Mouse (Mus musculus) neural tube, embryonic 11.5 days (tissue): ENCODE data around the gene Gnb5. TPM values are rescaled to one million over a fixed set of nuclear protein-coding genes. Genes with fewer than 3 reads are reported as not detected.

Experiments used
- ATAC-seq: fragments of 200-750 bp; cut with Nextera tagmentation; 2 replicates; pipeline ENCODE4 v1.8.0; 2017; ENCODE audit warnings: moderate number of reproducible peaks, mild to moderate bottlenecking, moderate TSS enrichment, moderate library complexity; ENCODE audit not compliant: insufficient read depth, low FRiP score, low TSS enrichment
- DNase-seq: peaks from one replicate; pipeline ENCODE4 v3.0.0-alpha.2; 2015; ENCODE audit warnings: low spot score
- H3K27ac ChIP-seq: fragments of 300-500 bp; sonication (generic); 2 replicates; pipeline ENCODE4 v1.5.1; 2014; ENCODE audit warnings: low read depth, mild to moderate bottlenecking, low read length
- H3K27me3 ChIP-seq: fragments of 300-500 bp; sonication (generic); 2 replicates; pipeline ENCODE4 v1.6.1; 2014; ENCODE audit warnings: mild to moderate bottlenecking, low read length, mixed read lengths; ENCODE audit not compliant: control insufficient read depth, insufficient read depth
- H3K36me3 ChIP-seq: fragments of 300-500 bp; sonication (generic); 2 replicates; pipeline ENCODE4 v1.6.1; 2014; ENCODE audit warnings: mild to moderate bottlenecking, low read length, moderate library complexity, mixed read lengths; ENCODE audit not compliant: control insufficient read depth, insufficient read depth
- H3K4me1 ChIP-seq: fragments of 300-500 bp; sonication (generic); 2 replicates; pipeline ENCODE4 v1.6.1; 2014; ENCODE audit warnings: low read length, mixed read lengths; ENCODE audit not compliant: control insufficient read depth, insufficient read depth
- H3K4me2 ChIP-seq: fragments of 300-500 bp; sonication (generic); 2 replicates; pipeline ENCODE4 v1.6.1; 2014; ENCODE audit warnings: low read depth, mild to moderate bottlenecking, moderate library complexity
- H3K4me3 ChIP-seq: fragments of 300-500 bp; sonication (generic); 2 replicates; pipeline ENCODE4 v1.5.1; 2014; ENCODE audit warnings: low read depth, low read length
- H3K9ac ChIP-seq: fragments of 300-500 bp; sonication (generic); 2 replicates; pipeline ENCODE4 v1.6.1; 2014; ENCODE audit warnings: mild to moderate bottlenecking, low read length
- H3K9me3 ChIP-seq: fragments of 300-500 bp; sonication (generic); 2 replicates; pipeline ENCODE4 v1.6.1; 2016; ENCODE audit warnings: low read length; ENCODE audit not compliant: control insufficient read depth
- WGBS: fragments of 180-500 bp; shearing (Covaris S2); extraction: QIAGEN DNeasy Blood & Tissue Kit; methylation state at CpG from one replicate; pipeline ENCODE4 v1.1.7; 2014; 5-methylcytosine and 5-hydroxymethylcytosine counted together
- polyA plus RNA-seq: library from polyadenylated mRNA; unstranded; fragments of >200 nt; fragmentation: Nextera tagmentation; extraction: Ambion mirVana; gene quantifications from 2 replicates; pipeline ENCODE4 v1.2.1, GENCODE M21; 2014

The Gnb5 gene
- polyA plus RNA-seq, 1 experiment from 2014 or later, result 34.2 TPM

GRCm38 (mm10) chr9:75375606-75376005, 69.5 kb downstream of the Gnb5 start:
- Histone ChIP-seq H3K36me3 (no peaks in the 10 kb centered on the region), H3K9me3 (no peaks in the 10 kb centered on the region), H3K4me1 (no peaks in the 10 kb centered on the region), H3K4me2 (no peak overlapping the region), H3K4me3 (no peak overlapping the region), H3K27ac (no peak overlapping the region), H3K9ac (no peak overlapping the region), H3K27me3 (no peaks in the 10 kb centered on the region)
- no peak for ATAC-seq
- DNase-seq, result no peak
- WGBS, result 98% methylated on average over 9 of the region's 9 CpGs

- Histone ChIP-seq H3K4me2 (no peak overlapping the region), H3K27ac (no peak overlapping the region), H3K4me1 (no peaks in the 10 kb centered on the region), H3K9ac (no peak overlapping the region), H3K4me3 (no peak overlapping the region), H3K36me3 (no peaks in the 10 kb centered on the region), H3K9me3 (no peaks in the 10 kb centered on the region), H3K27me3 (no peaks in the 10 kb centered on the region)
- 73% methylated on average over 1 of the region's 1 CpGs for WGBS
- DNase-seq, result no peak
- ATAC-seq, result no peak
Observed at GRCm38 (mm10) chr9:75376428-75376827, 70.3 kb downstream of the Gnb5 start.

GRCm38 (mm10) chr9:75378774-75379173, 72.7 kb downstream of the Gnb5 start:
- Histone ChIP-seq H3K4me1 (no peaks in the 10 kb centered on the region), H3K4me2 (no peak overlapping the region), H3K4me3 (no peak overlapping the region), H3K27ac (no peak overlapping the region), H3K27me3 (no peaks in the 10 kb centered on the region), H3K9me3 (no peaks in the 10 kb centered on the region), H3K36me3 (no peaks in the 10 kb centered on the region), H3K9ac (no peak overlapping the region)
- no peak for DNase-seq
- 83% methylated on average over 2 of the region's 2 CpGs for WGBS
- no peak for ATAC-seq

- DNase-seq, result no peak
Observed at GRCm38 (mm10) chr9:75382825-75383224, 76.7 kb downstream of the Gnb5 start.

GRCm38 (mm10) chr9:75383785-75384184, 77.7 kb downstream of the Gnb5 start:
- no peaks in the 10 kb centered on the region for H3K27me3 ChIP-seq
- no peaks in the 10 kb centered on the region for H3K9me3 ChIP-seq
- no peak for DNase-seq
- no peak for ATAC-seq
- no peak overlapping the region for H3K4me2 ChIP-seq
- no peak overlapping the region for H3K9ac ChIP-seq
- 0 out of 2 replicates have a peak, but pooled peaks cover 5% of the 10 kb centered on the region for H3K36me3 ChIP-seq
- H3K27ac ChIP-seq, result no peak overlapping the region
- no peak overlapping the region for H3K4me3 ChIP-seq
- WGBS, result 86% methylated on average over 9 of the region's 9 CpGs
- H3K4me1 ChIP-seq, result no peaks in the 10 kb centered on the region

More at GRCm38 (mm10) chr9:75382825-75383224, 76.7 kb downstream of the Gnb5 start:
- H3K4me3 ChIP-seq, result no peak overlapping the region
- no peak for ATAC-seq
- no peak overlapping the region for H3K4me2 ChIP-seq
- no peak overlapping the region for H3K27ac ChIP-seq
- WGBS, result 93% methylated on average over 14 of the region's 14 CpGs
- no peaks in the 10 kb centered on the region for H3K4me1 ChIP-seq
- H3K27me3 ChIP-seq, result no peaks in the 10 kb centered on the region
- no peaks in the 10 kb centered on the region for H3K9me3 ChIP-seq
- H3K36me3 ChIP-seq, result 0 out of 2 replicates have a peak, but pooled peaks cover 2% of the 10 kb centered on the region
- H3K9ac ChIP-seq, result no peak overlapping the region

- Histone ChIP-seq H3K9me3 (no peaks in the 10 kb centered on the region), H3K4me1 (no peaks in the 10 kb centered on the region), H3K27ac (no peak overlapping the region), H3K4me2 (no peak overlapping the region), H3K27me3 (no peaks in the 10 kb centered on the region), H3K36me3 (peaks cover 8% of the 10 kb centered on the region; the same call in 1 of the 2 replicates), H3K9ac (no peak overlapping the region), H3K4me3 (no peak overlapping the region)
- WGBS, result 82% methylated on average over 3 of the region's 3 CpGs
- ATAC-seq (no peak), DNase-seq (no peak)
Observed at GRCm38 (mm10) chr9:75384337-75384962, 78.4 kb downstream of the Gnb5 start.

- H3K36me3 ChIP-seq, result peaks cover 11% of the 10 kb centered on the region
- H3K27ac ChIP-seq, result no peak overlapping the region
- H3K4me3 ChIP-seq, result no peak overlapping the region
- no peaks in the 10 kb centered on the region for H3K9me3 ChIP-seq
- H3K4me2 ChIP-seq, result no peak overlapping the region
- H3K4me1 ChIP-seq, result no peaks in the 10 kb centered on the region
- H3K9ac ChIP-seq, result no peak overlapping the region
- no peaks in the 10 kb centered on the region for H3K27me3 ChIP-seq
- 86% methylated on average over 9 of the region's 9 CpGs for WGBS
- ATAC-seq, result no peak
- no peak for DNase-seq
Observed at GRCm38 (mm10) chr9:75385218-75385974, 79.3 kb downstream of the Gnb5 start.

- ATAC-seq (no peak), DNase-seq (no peak)
- Histone ChIP-seq H3K4me3 (no peak overlapping the region), H3K36me3 (peaks cover 21% of the 10 kb centered on the region), H3K9ac (no peak overlapping the region), H3K27ac (no peak overlapping the region), H3K27me3 (no peaks in the 10 kb centered on the region), H3K4me1 (no peaks in the 10 kb centered on the region), H3K4me2 (no peak overlapping the region), H3K9me3 (no peaks in the 10 kb centered on the region)
- 71% methylated on average over 12 of the region's 12 CpGs for WGBS
Observed at GRCm38 (mm10) chr9:75393251-75393650, 87.2 kb downstream of the Gnb5 start.
